34 mouse cellular contexts compared by ENCODE assay signal in genomic region chr14:121876860-121877259, GRCm38 (mm10). TPM values are rescaled to one million over a fixed set of nuclear protein-coding genes. Genes with fewer than 3 reads are reported as not detected.
"Had no signal": no experiment of that assay in that cellular context is flagged by ENCODE, and none has a peak within 500 bp of the region (broad histone marks: within the 10 kb centered on the region; RNA-seq: fewer than 3 reads in every experiment).

No protein-coding gene starts in this region.

- H3K27ac ChIP-seq: limb, embryonic 12.5 days; limb, embryonic 13.5 days; limb, embryonic 15.5 days; liver, embryonic 13.5 days; liver, embryonic 14.5 days; liver, embryonic 15.5 days; macrophage; midbrain, embryonic 12.5 days; midbrain, embryonic 13.5 days; midbrain, embryonic 15.5 days had no signal

- H3K36me3 ChIP-seq: limb, embryonic 12.5 days; liver, embryonic 13.5 days; liver, embryonic 15.5 days; lung, embryonic 15.5 days; midbrain, embryonic 10.5 days; midbrain, embryonic 12.5 days; midbrain, embryonic 13.5 days; midbrain, embryonic 15.5 days had no signal

- DNase-seq: left cerebral cortex, postnatal 4 days; liver; liver, embryonic 13.5 days; liver, postnatal 0 days; lung, adult 18-20 months; lung, adult 2 months; lung, postnatal 10 days; lung, postnatal 14 days; lung, postnatal 36 days; lung, postnatal 4 days; midbrain, embryonic 14.5 days had no signal

- H3K9ac ChIP-seq: limb, embryonic 12.5 days; limb, embryonic 13.5 days; limb, embryonic 15.5 days; liver, embryonic 14.5 days; liver, embryonic 15.5 days; liver, postnatal 0 days; lung, embryonic 14.5 days; lung, embryonic 15.5 days; midbrain, embryonic 12.5 days; midbrain, embryonic 13.5 days; midbrain, embryonic 15.5 days had no signal

- H3K9me3 ChIP-seq: limb, embryonic 10.5 days; limb, embryonic 12.5 days; limb, embryonic 13.5 days; limb, embryonic 15.5 days; liver, embryonic 12.5 days; liver, embryonic 13.5 days; liver, embryonic 15.5 days; lung, embryonic 15.5 days; megakaryocyte, embryonic 14.5 days; midbrain, embryonic 10.5 days; midbrain, embryonic 12.5 days; midbrain, embryonic 13.5 days; midbrain, embryonic 15.5 days had no signal

- H3K27me3 ChIP-seq: limb, embryonic 12.5 days; limb, embryonic 13.5 days; limb, embryonic 15.5 days; liver, embryonic 12.5 days; liver, embryonic 13.5 days; liver, embryonic 15.5 days; lung, embryonic 15.5 days; midbrain, embryonic 15.5 days had no signal

RNA-seq across cellular contexts. Expression of gene Gpr18, which starts 38.7 kb away (rescaled TPM):
- total RNA-seq: left cerebral cortex, postnatal 10 days; left cerebral cortex, postnatal 14 days; left cerebral cortex, postnatal 25 days; left cerebral cortex, postnatal 36 days; left cerebral cortex, postnatal 4 days; midbrain, postnatal 0 days had no signal
- polyA plus RNA-seq: limb, embryonic 14.5 days; liver, embryonic 11.5 days; liver, embryonic 12.5 days; liver, embryonic 13.5 days; midbrain, embryonic 14.5 days; myocyte had no signal
